Mouse (Mus musculus): ENCODE measurements around the gene Zbtb16. TPM values are rescaled to one million over a fixed set of nuclear protein-coding genes. Genes with fewer than 3 reads are reported as not detected.

Zbtb16 gene
- total RNA-seq, 2 experiments from 2014 or later = 70.1 to 157 TPM

- DNase-seq = no peak
- intact Hi-C loops (cut with DNase I; ENCODE audit: low total_unique reads) = no loop called here
Measured at GRCm38 (mm10) chr9:48831560-48832460, 4.2 kb downstream of the Zbtb16 start.

GRCm38 (mm10) chr9:48828839-48829238 lies 7.2 kb downstream of the Zbtb16 start:
- intact Hi-C loops (cut with DNase I; ENCODE audit: low total_unique reads) = no loop called here
- no peak for DNase-seq

- intact Hi-C loops (cut with DNase I; ENCODE audit: low total_unique reads) = no loop called here
- DNase-seq = no peak
Measured at GRCm38 (mm10) chr9:48826377-48826889, 9.6 kb downstream of the Zbtb16 start.

- DNase-seq = no peak
- intact Hi-C loops (cut with DNase I; ENCODE audit: low total_unique reads) = no loop called here
Measured at GRCm38 (mm10) chr9:48824533-48825130, 11.4 kb downstream of the Zbtb16 start.

GRCm38 (mm10) chr9:48823851-48824250 lies 12.2 kb downstream of the Zbtb16 start:
- intact Hi-C loops (cut with DNase I; ENCODE audit: low total_unique reads) = no loop called here
- no peak for DNase-seq

- intact Hi-C loops (cut with DNase I; ENCODE audit: low total_unique reads) = no loop called here
- no peak for DNase-seq
Measured at GRCm38 (mm10) chr9:48823319-48823705, 12.7 kb downstream of the Zbtb16 start.

GRCm38 (mm10) chr9:48822586-48823318 lies 13.3 kb downstream of the Zbtb16 start:
- peak; percentile 40 for DNase-seq
- intact Hi-C loops (cut with DNase I; ENCODE audit: low total_unique reads) = no loop called here

GRCm38 (mm10) chr9:48821916-48822585 lies 14.0 kb downstream of the Zbtb16 start:
- intact Hi-C loops (cut with DNase I; ENCODE audit: low total_unique reads) = no loop called here
- no peak for DNase-seq

- intact Hi-C loops (cut with DNase I; ENCODE audit: low total_unique reads) = no loop called here
- no peak for DNase-seq
Measured at GRCm38 (mm10) chr9:48821431-48821830, 14.6 kb downstream of the Zbtb16 start.

- intact Hi-C loops (cut with DNase I; ENCODE audit: low total_unique reads) = no loop called here
- DNase-seq = no peak
Measured at GRCm38 (mm10) chr9:48820791-48821190, 15.2 kb downstream of the Zbtb16 start.

- no peak for DNase-seq
- intact Hi-C loops (cut with DNase I; ENCODE audit: low total_unique reads) = no loop called here
Measured at GRCm38 (mm10) chr9:48819695-48820094, 16.3 kb downstream of the Zbtb16 start.

GRCm38 (mm10) chr9:48819137-48819536 lies 16.9 kb downstream of the Zbtb16 start:
- DNase-seq = no peak
- intact Hi-C loops (cut with DNase I; ENCODE audit: low total_unique reads) = no loop called here

GRCm38 (mm10) chr9:48817907-48818306 lies 18.1 kb downstream of the Zbtb16 start:
- DNase-seq = no peak
- intact Hi-C loops (cut with DNase I; ENCODE audit: low total_unique reads) = no loop called here

- intact Hi-C loops (cut with DNase I; ENCODE audit: low total_unique reads) = no loop called here
- DNase-seq = peak; percentile 31
Measured at GRCm38 (mm10) chr9:48817399-48817793, 18.6 kb downstream of the Zbtb16 start.

GRCm38 (mm10) chr9:48816678-48817398 lies 19.2 kb downstream of the Zbtb16 start:
- DNase-seq = no peak
- intact Hi-C loops (cut with DNase I; ENCODE audit: low total_unique reads) = no loop called here

- DNase-seq = no peak
- intact Hi-C loops (cut with DNase I; ENCODE audit: low total_unique reads) = no loop called here
Measured at GRCm38 (mm10) chr9:48816157-48816556, 19.9 kb downstream of the Zbtb16 start.

- intact Hi-C loops (cut with DNase I; ENCODE audit: low total_unique reads) = no loop called here
Measured at GRCm38 (mm10) chr9:48814881-48815495, 21.0 kb downstream of the Zbtb16 start.

More at GRCm38 (mm10) chr9:48814881-48815495, 21.0 kb downstream of the Zbtb16 start:
- DNase-seq = no peak
